Mouse (Mus musculus): ENCODE measurements around the gene Tmem231.

GRCm38 (mm10) chr8:111924976-111925375 lies 8.7 kb downstream of the Tmem231 start:
- TF ChIP-seq CTCF (IDR thresholded peaks at IDR 0.05; ENCODE audit: low read depth) (no peak), EP300 (IDR thresholded peaks at IDR 0.05; ENCODE audit: low read depth) (no peak)

Measured in heart, postnatal 0 days (tissue).